Mouse (Mus musculus) forebrain, embryonic 11.5 days (tissue): ENCODE results near the gene Hectd1. TPM values are rescaled to one million over a fixed set of nuclear protein-coding genes. Genes with fewer than 3 reads are reported as not detected.

ENCODE experiments used
- ATAC-seq: fragments of 200-750 bp; cut with Nextera tagmentation; replicated peaks from 2 replicates; pipeline ENCODE4 v1.8.0; 2017; ENCODE audit warnings: moderate TSS enrichment; ENCODE audit not compliant: low FRiP score
- DNase-seq: peaks from one replicate; pipeline ENCODE4 v3.0.0-alpha.2; 2017; ENCODE audit warnings: low spot score
- H3K27ac ChIP-seq: fragments of 300-500 bp; sonication (generic); 2 replicates; pipeline ENCODE4 v1.5.1; 2014; ENCODE audit warnings: low read depth, low read length
- H3K27me3 ChIP-seq: fragments of 300-500 bp; sonication (generic); 2 replicates; pipeline ENCODE4 v1.6.1; 2014; ENCODE audit warnings: mild to moderate bottlenecking, low read length, mixed read lengths; ENCODE audit not compliant: control insufficient read depth, insufficient read depth
- H3K36me3 ChIP-seq: fragments of 300-500 bp; sonication (generic); 2 replicates; pipeline ENCODE4 v1.6.1; 2014; ENCODE audit warnings: mild to moderate bottlenecking, low read length, moderate library complexity, mixed read lengths; ENCODE audit not compliant: control insufficient read depth, insufficient read depth
- H3K4me1 ChIP-seq: fragments of 300-500 bp; sonication (generic); replicated peaks from 2 replicates; pipeline ENCODE4 v1.6.1; 2014; ENCODE audit warnings: low read length, mixed read lengths; ENCODE audit not compliant: control insufficient read depth, insufficient read depth
- H3K4me2 ChIP-seq: fragments of 300-500 bp; sonication (generic); 2 replicates; pipeline ENCODE4 v1.6.1; 2014; ENCODE audit warnings: low read depth, mild to moderate bottlenecking, low read length, moderate library complexity, mixed read lengths; ENCODE audit not compliant: severe bottlenecking
- H3K4me3 ChIP-seq: fragments of 300-500 bp; sonication (generic); 2 replicates; pipeline ENCODE4 v1.5.1; 2014; ENCODE audit warnings: low read depth, low read length
- H3K9ac ChIP-seq: fragments of 300-500 bp; sonication (generic); 2 replicates; pipeline ENCODE4 v1.6.1; 2014; ENCODE audit warnings: low read length
- H3K9me3 ChIP-seq: fragments of 300-500 bp; sonication (generic); 2 replicates; pipeline ENCODE4 v1.6.1; 2016; ENCODE audit warnings: low read length, mixed read lengths; ENCODE audit not compliant: control insufficient read depth
- WGBS: fragments of 180-500 bp; shearing (Covaris S2); extraction: QIAGEN DNeasy Blood & Tissue Kit; methylation state at CpG from one replicate; pipeline ENCODE4 v1.1.7; 2014; 5-methylcytosine and 5-hydroxymethylcytosine counted together
- polyA plus RNA-seq: library from polyadenylated mRNA; unstranded; fragments of >200 nt; fragmentation: Nextera tagmentation; extraction: Ambion mirVana; gene quantifications from 2 replicates; pipeline ENCODE4 v1.2.1, GENCODE M21; 2014

The Hectd1 gene
- polyA plus RNA-seq, 1 experiment from 2014 or later = 44.8 TPM

DNA sequence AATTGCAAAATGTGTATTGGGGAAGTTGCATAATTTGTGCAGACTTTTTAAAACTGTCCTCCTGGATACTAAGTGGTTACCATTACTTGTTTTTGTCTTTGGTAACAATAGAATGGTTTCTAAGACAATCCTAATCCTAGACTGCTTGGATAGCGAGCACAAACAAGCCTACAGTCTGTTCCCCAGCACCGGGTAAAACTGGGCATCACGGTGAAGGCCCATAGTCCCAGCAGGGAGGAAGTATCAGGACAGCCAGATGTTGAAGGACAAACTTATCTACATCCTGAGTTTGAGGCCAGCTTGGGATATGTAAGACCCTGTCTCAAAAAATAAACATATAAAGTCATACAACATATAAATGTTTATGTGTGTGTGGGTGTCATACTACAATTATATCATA lies 5.9 kb upstream of the Hectd1 start:
- Histone ChIP-seq H3K27ac (no peak overlapping the region), H3K27me3 (no peaks in the 10 kb centered on the region; the same call in 1 of the 2 replicates), H3K4me3 (no peak overlapping the region), H3K9me3 (no peaks in the 10 kb centered on the region), H3K4me1 (0 out of 2 replicates have a peak, but pooled peaks cover 1% of the 10 kb centered on the region), H3K9ac (no peak overlapping the region), H3K36me3 (no peaks in the 10 kb centered on the region), H3K4me2 (no peak overlapping the region)
- ATAC-seq (no peak), DNase-seq (no peak)
- 61% methylated on average over 3 of the region's 3 CpGs for WGBS

DNA sequence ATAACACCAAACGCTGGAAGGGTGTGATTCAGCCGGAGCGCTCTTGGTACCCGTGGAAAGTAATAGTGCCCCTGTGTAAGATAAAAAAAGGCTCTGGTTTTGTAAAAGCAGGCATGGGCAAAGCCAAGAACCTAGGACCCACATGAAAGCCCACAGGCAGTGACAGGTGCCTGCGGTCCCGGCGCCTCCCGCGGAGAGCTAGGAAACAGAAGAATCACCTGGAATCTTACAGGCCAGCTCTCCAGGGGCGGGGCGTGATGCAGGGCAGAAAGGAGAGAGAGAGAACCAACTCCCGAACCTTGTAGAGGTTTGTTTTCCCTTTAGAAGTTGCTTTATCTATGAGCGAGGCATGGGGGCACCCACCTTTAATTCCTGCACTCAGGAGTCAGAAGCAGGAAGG lies 2.6 kb upstream of the Hectd1 start:
- WGBS = 72% methylated on average over 13 of the region's 13 CpGs
- DNase-seq = no peak

GRCm38 (mm10) chr12:51831296-51831695 lies 2.0 kb upstream of the Hectd1 start:
- H3K27ac ChIP-seq = no peak overlapping the region
- H3K9ac ChIP-seq = no peak overlapping the region
- DNase-seq = no peak
- no peaks in the 10 kb centered on the region for H3K36me3 ChIP-seq
- peaks cover 3% of the 10 kb centered on the region; the same call in 1 of the 2 replicates for H3K4me1 ChIP-seq
- H3K27me3 ChIP-seq = no peaks in the 10 kb centered on the region; the same call in 1 of the 2 replicates
- no peak for ATAC-seq
- H3K9me3 ChIP-seq = no peaks in the 10 kb centered on the region
- WGBS = 97% methylated on average over 3 of the region's 3 CpGs
- H3K4me3 ChIP-seq = no peak overlapping the region
- no peak overlapping the region for H3K4me2 ChIP-seq

More for the DNA sequence above, 2.6 kb upstream of the Hectd1 start:
- no peaks in the 10 kb centered on the region; the same call in 1 of the 2 replicates for H3K27me3 ChIP-seq
- H3K9me3 ChIP-seq = no peaks in the 10 kb centered on the region
- no peak overlapping the region for H3K27ac ChIP-seq
- H3K9ac ChIP-seq = no peak overlapping the region
- H3K4me2 ChIP-seq = no peak overlapping the region
- peaks cover 3% of the 10 kb centered on the region; the same call in 1 of the 2 replicates for H3K4me1 ChIP-seq
- ATAC-seq = no peak
- H3K36me3 ChIP-seq = no peaks in the 10 kb centered on the region
- H3K4me3 ChIP-seq = no peak overlapping the region

DNA sequence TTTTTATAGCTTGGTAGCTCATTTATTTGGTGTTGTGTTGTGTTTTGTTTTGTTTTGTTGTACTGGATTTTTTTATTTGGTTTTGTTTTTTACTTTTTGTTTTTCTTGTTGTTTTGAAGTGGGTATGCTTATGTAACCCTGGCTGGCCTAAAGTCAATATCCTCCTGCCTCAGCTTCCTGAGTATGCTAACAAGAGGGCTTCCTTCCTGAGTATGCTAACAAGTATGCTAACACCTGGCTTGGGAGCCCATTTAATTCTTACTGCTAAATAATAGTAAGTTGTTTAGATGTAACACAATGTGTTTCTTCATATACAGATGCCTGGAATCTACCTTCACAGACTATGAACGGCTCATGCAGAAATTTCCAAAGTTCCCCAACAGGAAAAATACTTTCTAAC lies 1.3 kb upstream of the Hectd1 start:
- DNase-seq = no peak
- Histone ChIP-seq H3K4me2 (no peak overlapping the region), H3K9ac (no peak overlapping the region), H3K36me3 (no peaks in the 10 kb centered on the region), H3K4me3 (no peak overlapping the region), H3K4me1 (peaks cover 3% of the 10 kb centered on the region; the same call in 1 of the 2 replicates), H3K27me3 (no peaks in the 10 kb centered on the region; the same call in 1 of the 2 replicates), H3K9me3 (no peaks in the 10 kb centered on the region), H3K27ac (no peak overlapping the region; the same call in 1 of the 2 replicates)
- ATAC-seq = no peak
- 89% methylated on average over 1 of the region's 1 CpGs for WGBS

DNA sequence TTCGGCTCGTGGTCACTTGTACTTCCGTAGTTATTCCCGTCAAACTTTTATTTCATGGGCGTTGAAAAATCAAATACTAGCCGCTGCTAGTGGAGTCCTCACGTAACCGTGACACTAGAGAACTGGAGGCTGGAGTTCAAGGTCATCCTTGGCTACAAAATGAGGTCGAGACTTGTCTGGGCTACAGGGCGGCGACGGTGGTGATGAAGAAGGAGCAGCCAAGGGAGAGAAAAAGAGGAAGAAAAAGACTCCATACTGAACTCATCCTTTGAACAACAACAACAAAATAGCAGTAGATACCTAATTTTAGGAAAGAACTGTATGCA lies 704 bp upstream of the Hectd1 start:
- Histone ChIP-seq H3K9ac (peak overlapping the region; percentile 99), H3K4me1 (peaks cover 3% of the 10 kb centered on the region; the same call in 1 of the 2 replicates), H3K36me3 (no peaks in the 10 kb centered on the region), H3K9me3 (no peaks in the 10 kb centered on the region), H3K4me2 (peak overlapping the region; percentile 78), H3K4me3 (peak overlapping the region; percentile 99), H3K27me3 (no peaks in the 10 kb centered on the region; the same call in 1 of the 2 replicates), H3K27ac (peak overlapping the region; percentile 98)
- under 1% methylated on average over 12 of the region's 12 CpGs for WGBS
- peak; percentile 23; the same call in 1 of the 2 replicates for ATAC-seq
- no peak for DNase-seq

DNA sequence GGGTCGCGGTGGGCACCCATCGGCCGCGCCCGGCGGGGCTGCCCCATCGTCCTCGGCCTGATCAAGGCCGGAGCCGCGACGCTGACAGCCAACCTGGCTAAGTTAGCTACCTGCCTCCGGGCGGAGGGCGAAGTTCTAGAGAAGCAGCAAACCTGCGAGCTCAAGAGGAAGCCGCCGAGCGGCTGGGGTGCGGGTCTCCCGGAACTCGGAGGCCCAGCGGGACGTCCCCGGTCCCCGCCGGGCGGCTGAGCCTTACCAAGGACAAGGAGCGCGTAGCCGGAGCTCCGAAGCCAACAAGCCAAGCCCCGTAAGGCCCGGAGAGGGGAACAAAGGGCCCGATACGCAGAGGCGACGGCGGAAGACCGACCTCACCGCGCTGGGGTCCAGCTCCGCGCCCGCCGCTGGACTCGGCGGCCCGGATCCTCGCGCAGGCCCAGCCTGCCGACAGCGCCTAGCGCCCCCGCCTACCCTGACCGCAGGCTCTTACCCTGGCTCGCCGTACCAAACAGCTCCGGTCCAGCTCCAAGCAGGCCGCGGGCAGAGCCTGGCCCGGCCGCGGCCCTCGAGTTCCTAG lies 533 bp downstream of the Hectd1 start:
- peak overlapping the region; percentile 98 for H3K27ac ChIP-seq
- peaks cover 3% of the 10 kb centered on the region; the same call in 1 of the 2 replicates for H3K4me1 ChIP-seq
- under 1% methylated on average over 66 of the region's 66 CpGs for WGBS
- H3K9ac ChIP-seq = peak overlapping the region; percentile 99
- H3K4me2 ChIP-seq = peak overlapping the region; percentile 78
- DNase-seq (no peak), ATAC-seq (peak; percentile 21; the same call in 1 of the 2 replicates)
- H3K9me3 ChIP-seq = no peaks in the 10 kb centered on the region
- H3K27me3 ChIP-seq = no peaks in the 10 kb centered on the region; the same call in 1 of the 2 replicates
- no peaks in the 10 kb centered on the region for H3K36me3 ChIP-seq
- peak overlapping the region; percentile 99 for H3K4me3 ChIP-seq

DNA sequence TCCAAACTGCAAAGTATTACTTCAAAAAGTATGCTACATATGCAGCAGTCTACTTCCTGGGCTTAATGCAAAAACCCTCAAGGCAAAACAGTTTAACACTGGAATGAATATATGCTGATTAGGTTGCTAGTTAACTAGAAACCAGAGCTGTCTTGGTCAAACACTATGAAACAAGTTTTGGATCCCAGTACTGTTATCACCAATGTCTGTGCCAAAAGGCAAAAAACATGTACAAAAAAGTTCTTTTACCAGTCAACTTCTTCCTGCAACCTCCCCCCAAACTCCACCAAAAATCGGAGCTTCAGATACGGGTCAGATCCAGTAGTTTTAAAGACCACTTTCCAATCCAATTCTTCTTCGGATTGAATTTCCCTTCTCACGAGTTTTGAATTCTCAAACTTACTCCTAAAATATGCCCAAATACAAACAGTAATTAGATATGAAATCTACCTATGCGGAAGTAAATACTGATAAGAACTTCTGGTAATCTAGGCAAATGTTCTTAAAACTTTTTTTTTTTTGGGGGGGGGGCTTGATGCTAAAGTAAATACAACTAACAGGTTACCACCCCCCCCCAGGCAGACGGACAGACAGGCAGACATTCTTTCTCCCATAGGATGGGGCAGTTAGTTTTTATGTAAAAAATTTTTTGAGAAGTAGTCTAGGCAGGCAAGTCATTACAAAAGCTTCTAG lies 1.2 kb downstream of the Hectd1 start:
- DNase-seq = no peak
- no peaks in the 10 kb centered on the region; the same call in 1 of the 2 replicates for H3K27me3 ChIP-seq
- no peaks in the 10 kb centered on the region for H3K9me3 ChIP-seq
- peak overlapping the region; percentile 98 for H3K27ac ChIP-seq
- ATAC-seq = no peak
- H3K4me3 ChIP-seq = peak overlapping the region; percentile 99
- peak overlapping the region; percentile 99 for H3K9ac ChIP-seq
- H3K4me1 ChIP-seq = peaks cover 3% of the 10 kb centered on the region; the same call in 1 of the 2 replicates
- H3K36me3 ChIP-seq = no peaks in the 10 kb centered on the region
- peak overlapping the region; percentile 78 for H3K4me2 ChIP-seq
- 33% methylated on average over 6 of the region's 6 CpGs for WGBS

DNA sequence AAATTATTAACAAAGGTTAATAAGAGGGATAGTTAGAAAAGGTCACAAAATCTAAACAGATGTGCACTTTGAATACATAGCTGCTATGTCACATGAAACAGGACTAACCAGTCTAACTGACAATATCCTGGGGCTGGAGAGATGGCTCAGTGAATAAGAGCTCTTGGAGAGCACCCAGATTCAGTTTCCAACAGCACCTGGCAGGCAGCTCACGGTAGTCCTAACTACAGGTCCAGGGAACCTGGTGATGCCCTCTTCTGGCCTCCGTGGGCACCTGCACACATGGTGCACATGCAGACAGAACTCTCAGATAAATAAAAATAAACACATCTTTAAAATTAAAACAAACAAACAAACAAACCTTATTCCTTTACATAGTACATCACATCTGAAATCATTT lies 4.0 kb downstream of the Hectd1 start:
- no peak overlapping the region for H3K27ac ChIP-seq
- no peaks in the 10 kb centered on the region for H3K36me3 ChIP-seq
- H3K4me3 ChIP-seq = no peak overlapping the region
- DNase-seq (no peak), ATAC-seq (no peak)
- 84% methylated on average over 2 of the region's 2 CpGs for WGBS
- H3K9ac ChIP-seq = no peak overlapping the region
- peaks cover 3% of the 10 kb centered on the region; the same call in 1 of the 2 replicates for H3K4me1 ChIP-seq
- no peaks in the 10 kb centered on the region for H3K9me3 ChIP-seq
- no peaks in the 10 kb centered on the region for H3K27me3 ChIP-seq
- H3K4me2 ChIP-seq = no peak overlapping the region
